Mouse (Mus musculus): ENCODE results near the gene Xdh.

DNA sequence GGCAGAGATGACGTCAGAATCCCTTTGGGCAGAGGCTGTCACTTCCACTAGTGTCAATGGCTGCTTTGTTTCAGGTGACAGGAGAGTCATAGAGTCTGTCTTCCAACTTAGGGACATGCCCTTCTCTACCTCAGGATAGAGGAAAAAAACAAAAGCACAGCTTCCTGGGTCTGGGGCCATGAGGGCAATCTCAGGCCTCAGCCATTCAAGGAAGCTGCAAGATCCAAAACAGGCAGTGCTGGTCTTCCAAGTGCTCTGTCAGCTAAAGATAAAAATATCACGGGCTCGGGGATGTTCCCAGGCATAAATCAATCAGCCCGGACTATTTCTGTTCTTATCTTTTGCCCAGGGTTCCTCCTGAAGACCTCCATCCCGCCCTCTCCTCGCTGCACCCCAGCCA, 68.7 kb downstream of the Xdh start:
- TF ChIP-seq GATA1 (IDR thresholded peaks at IDR 0.05; ENCODE audit: borderline replicate concordance, low read length) (no peak), FLI1 (IDR thresholded peaks at IDR 0.05; ENCODE audit: low read length) (no peak)
